Mouse (Mus musculus) midbrain, embryonic 11.5 days (tissue): ENCODE results near the gene Skint8. TPM values are rescaled to one million over a fixed set of nuclear protein-coding genes. Genes with fewer than 3 reads are reported as not detected.
"Not testable (repeated sequence)": the region's sequence is repeated elsewhere in the genome, so short reads cannot be mapped to it uniquely, and the experiment has no call there.

Experiments used
- ATAC-seq: fragments of 200-750 bp; cut with Nextera tagmentation; 2 replicates; pipeline ENCODE4 v1.8.0; 2017; ENCODE audit warnings: moderate TSS enrichment, moderate library complexity; ENCODE audit not compliant: low FRiP score
- DNase-seq: peaks from one replicate; pipeline ENCODE4 v3.0.0; 2015; ENCODE audit warnings: low spot score; ENCODE audit errors: missing footprints
- H3K27ac ChIP-seq: fragments of 300-500 bp; sonication (generic); 2 replicates; pipeline ENCODE4 v1.5.1; 2014; ENCODE audit warnings: low read depth, low read length
- H3K27me3 ChIP-seq: fragments of 300-500 bp; sonication (generic); 2 replicates; pipeline ENCODE4 v1.6.1; 2014; ENCODE audit warnings: mild to moderate bottlenecking, low read length, moderate library complexity, mixed read lengths; ENCODE audit not compliant: control insufficient read depth, insufficient read depth
- H3K36me3 ChIP-seq: fragments of 300-500 bp; sonication (generic); 2 replicates; pipeline ENCODE4 v1.6.1; 2014; ENCODE audit warnings: mild to moderate bottlenecking, low read length, moderate library complexity, mixed read lengths; ENCODE audit not compliant: control insufficient read depth, insufficient read depth
- H3K4me1 ChIP-seq: fragments of 300-500 bp; sonication (generic); 2 replicates; pipeline ENCODE4 v1.6.1; 2014; ENCODE audit warnings: low read length; ENCODE audit not compliant: control insufficient read depth, insufficient read depth
- H3K4me2 ChIP-seq: fragments of 300-500 bp; sonication (generic); 2 replicates; pipeline ENCODE4 v1.6.1; 2014; ENCODE audit warnings: mild to moderate bottlenecking, moderate library complexity
- H3K4me3 ChIP-seq: fragments of 300-500 bp; sonication (generic); 2 replicates; pipeline ENCODE4 v1.5.1; 2014; ENCODE audit warnings: low read depth, low read length
- H3K9ac ChIP-seq: fragments of 300-500 bp; sonication (generic); 2 replicates; pipeline ENCODE4 v1.6.1; 2014; ENCODE audit warnings: low read length
- H3K9me3 ChIP-seq: fragments of 300-500 bp; sonication (generic); 2 replicates; pipeline ENCODE4 v1.6.1; 2016; ENCODE audit warnings: low read length; ENCODE audit not compliant: control insufficient read depth
- WGBS: fragments of 180-500 bp; shearing (Covaris S2); extraction: QIAGEN DNeasy Blood & Tissue Kit; methylation state at CpG from one replicate; pipeline ENCODE4 v1.1.7; 2014; 5-methylcytosine and 5-hydroxymethylcytosine counted together
- polyA plus RNA-seq: library from polyadenylated mRNA; unstranded; fragments of >200 nt; fragmentation: Nextera tagmentation; extraction: Ambion mirVana; gene quantifications from 2 replicates; pipeline ENCODE4 v1.2.1, GENCODE M21; 2014

Gene Skint8
- not detected in 2 replicates for polyA plus RNA-seq

- Histone ChIP-seq H3K9ac (no peak within 1 kb of the TSS), H3K4me1 (no peaks in the 10 kb centered on the region), H3K4me2 (no peak within 1 kb of the TSS), H3K36me3 (no peaks in the 10 kb centered on the region), H3K27me3 (no peaks in the 10 kb centered on the region), H3K9me3 (no peaks in the 10 kb centered on the region), H3K27ac (no peak within 1 kb of the TSS), H3K4me3 (no peak within 1 kb of the TSS)
- no peak for ATAC-seq
- WGBS = 92% methylated on average over 1 of the region's 1 CpGs
- DNase-seq = no peak
Observed at GRCm38 (mm10) chr4:111919092-111919491, at the start of gene Skint8. Skint8 (plus strand) TSS chr4:111919392.

GRCm38 (mm10) chr4:111880112-111880875 is 38.9 kb upstream of the Skint8 start:
- DNase-seq = no peak
- H3K4me3 ChIP-seq = no peak overlapping the region
- no peaks in the 10 kb centered on the region for H3K9me3 ChIP-seq
- no peaks in the 10 kb centered on the region for H3K36me3 ChIP-seq
- no peak for ATAC-seq
- H3K27me3 ChIP-seq = no peaks in the 10 kb centered on the region
- no peak overlapping the region for H3K9ac ChIP-seq
- no peak overlapping the region for H3K4me2 ChIP-seq
- no peaks in the 10 kb centered on the region for H3K4me1 ChIP-seq
- 46% methylated on average over 4 of the region's 4 CpGs for WGBS
- no peak overlapping the region for H3K27ac ChIP-seq

GRCm38 (mm10) chr4:111883543-111883942 is 35.6 kb upstream of the Skint8 start:
- Histone ChIP-seq H3K27me3 (no peaks in the 10 kb centered on the region), H3K9ac (no peak overlapping the region), H3K9me3 (no peaks in the 10 kb centered on the region), H3K4me3 (no peak overlapping the region), H3K27ac (no peak overlapping the region), H3K4me1 (no peaks in the 10 kb centered on the region), H3K4me2 (no peak overlapping the region), H3K36me3 (no peaks in the 10 kb centered on the region)
- 89% methylated on average over 12 of the region's 12 CpGs for WGBS
- ATAC-seq = no peak
- no peak for DNase-seq

- no peaks in the 10 kb centered on the region for H3K9me3 ChIP-seq
- 14% methylated on average over 7 of the region's 7 CpGs for WGBS
- peak; percentile 67 for ATAC-seq
- no peaks in the 10 kb centered on the region for H3K27me3 ChIP-seq
- H3K4me3 ChIP-seq = no peak overlapping the region
- H3K36me3 ChIP-seq = no peaks in the 10 kb centered on the region
- DNase-seq = peak; percentile 96
- no peak overlapping the region for H3K4me2 ChIP-seq
- H3K4me1 ChIP-seq = no peaks in the 10 kb centered on the region
- no peak overlapping the region for H3K27ac ChIP-seq
- no peak overlapping the region for H3K9ac ChIP-seq
Observed at GRCm38 (mm10) chr4:111886018-111886417, 33.2 kb upstream of the Skint8 start.

GRCm38 (mm10) chr4:111886607-111887006 is 32.6 kb upstream of the Skint8 start:
- WGBS = 25% methylated on average over 4 of the region's 4 CpGs
- Histone ChIP-seq H3K4me2 (no peak overlapping the region), H3K4me1 (no peaks in the 10 kb centered on the region), H3K4me3 (no peak overlapping the region), H3K27ac (no peak overlapping the region), H3K9ac (no peak overlapping the region), H3K36me3 (no peaks in the 10 kb centered on the region), H3K27me3 (no peaks in the 10 kb centered on the region), H3K9me3 (no peaks in the 10 kb centered on the region)
- peak; percentile 79 for ATAC-seq
- peak; percentile 98 for DNase-seq

GRCm38 (mm10) chr4:111892138-111892537 is 27.1 kb upstream of the Skint8 start:
- no peak for DNase-seq
- H3K27ac ChIP-seq = no peak overlapping the region

GRCm38 (mm10) chr4:111897755-111898154 is 21.4 kb upstream of the Skint8 start:
- Histone ChIP-seq H3K27me3 (no peaks in the 10 kb centered on the region), H3K9me3 (no peaks in the 10 kb centered on the region), H3K4me2 (no peak overlapping the region), H3K4me1 (no peaks in the 10 kb centered on the region), H3K27ac (no peak overlapping the region), H3K9ac (no peak overlapping the region), H3K4me3 (no peak overlapping the region), H3K36me3 (no peaks in the 10 kb centered on the region)
- 59% methylated on average over 1 of the region's 1 CpGs for WGBS
- ATAC-seq (no peak), DNase-seq (no peak)

More at GRCm38 (mm10) chr4:111892138-111892537, 27.1 kb upstream of the Skint8 start:
- Histone ChIP-seq H3K4me2 (no peak overlapping the region), H3K9me3 (no peaks in the 10 kb centered on the region), H3K36me3 (no peaks in the 10 kb centered on the region), H3K4me1 (no peaks in the 10 kb centered on the region), H3K9ac (no peak overlapping the region), H3K4me3 (no peak overlapping the region), H3K27me3 (no peaks in the 10 kb centered on the region)
- ATAC-seq = no peak

GRCm38 (mm10) chr4:111898566-111898965 is 20.6 kb upstream of the Skint8 start:
- ATAC-seq (no peak), DNase-seq (no peak)
- Histone ChIP-seq H3K9me3 (no peaks in the 10 kb centered on the region), H3K4me2 (no peak overlapping the region), H3K9ac (no peak overlapping the region), H3K27ac (no peak overlapping the region), H3K4me1 (no peaks in the 10 kb centered on the region), H3K27me3 (no peaks in the 10 kb centered on the region), H3K4me3 (no peak overlapping the region), H3K36me3 (no peaks in the 10 kb centered on the region)
- WGBS = 79% methylated on average over 4 of the region's 4 CpGs

- H3K9me3 ChIP-seq, ATAC-seq, H3K4me3 ChIP-seq, H3K4me1 ChIP-seq, H3K36me3 ChIP-seq, H3K27me3 ChIP-seq, H3K4me2 ChIP-seq, H3K27ac ChIP-seq, DNase-seq, H3K9ac ChIP-seq: not testable (repeated sequence)
- 72% methylated on average over 1 of the region's 1 CpGs for WGBS
Observed at GRCm38 (mm10) chr4:111900491-111900890, 18.7 kb upstream of the Skint8 start.
